Mouse (Mus musculus): ENCODE data around the gene Crybb1. TPM values are rescaled to one million over a fixed set of nuclear protein-coding genes. Genes with fewer than 3 reads are reported as not detected.

The Crybb1 gene
- polyA plus RNA-seq, 1 experiment from 2014 or later = 2.9 TPM

GRCm38 (mm10) chr5:112256457-112256856 lies 842 bp downstream of the Crybb1 start:
- Histone ChIP-seq H3K36me3 (ENCODE audit: control insufficient read depth, insufficient read depth, low read length) (no peaks in the 10 kb centered on the region), H3K27me3 (replicated peaks; ENCODE audit: control insufficient read depth, insufficient read depth, low read length) (no peaks in the 10 kb centered on the region), H3K4me1 (ENCODE audit: control insufficient read depth, insufficient read depth, low read length) (peaks cover 2% of the 10 kb centered on the region; the same call in 1 of the 2 replicates), H3K4me3 (ENCODE audit: low read length) (no peak overlapping the region), H3K4me2 (ENCODE audit: low read depth, low read length) (no peak overlapping the region), H3K9me3 (ENCODE audit: control insufficient read depth, low read length) (no peaks in the 10 kb centered on the region), H3K9ac (ENCODE audit: low read depth, low read length) (no peak overlapping the region), H3K27ac (ENCODE audit: low read length) (no peak overlapping the region)
- no peak for ATAC-seq
- 74% methylated on average over 9 of the region's 9 CpGs for WGBS

- peaks cover 2% of the 10 kb centered on the region; the same call in 1 of the 2 replicates for H3K4me1 ChIP-seq (ENCODE audit: control insufficient read depth, insufficient read depth, low read length)
- H3K4me2 ChIP-seq (ENCODE audit: low read depth, low read length) = no peak overlapping the region
- H3K4me3 ChIP-seq (ENCODE audit: low read length) = no peak overlapping the region
- no peaks in the 10 kb centered on the region for H3K27me3 ChIP-seq (replicated peaks; ENCODE audit: control insufficient read depth, insufficient read depth, low read length)
- H3K9me3 ChIP-seq (ENCODE audit: control insufficient read depth, low read length) = no peaks in the 10 kb centered on the region
- H3K27ac ChIP-seq (ENCODE audit: low read length) = no peak overlapping the region
- no peak for ATAC-seq
- 66% methylated on average over 3 of the region's 3 CpGs for WGBS
- no peak overlapping the region for H3K9ac ChIP-seq (ENCODE audit: low read depth, low read length)
- H3K36me3 ChIP-seq (ENCODE audit: control insufficient read depth, insufficient read depth, low read length) = no peaks in the 10 kb centered on the region
These were observed 2.3 kb downstream of the Crybb1 start for GRCm38 (mm10) chr5:112257896-112258295.

- Histone ChIP-seq H3K9ac (ENCODE audit: low read depth, low read length) (no peak overlapping the region), H3K36me3 (ENCODE audit: control insufficient read depth, insufficient read depth, low read length) (no peaks in the 10 kb centered on the region), H3K4me2 (ENCODE audit: low read depth, low read length) (no peak overlapping the region), H3K9me3 (ENCODE audit: control insufficient read depth, low read length) (no peaks in the 10 kb centered on the region), H3K4me3 (ENCODE audit: low read length) (no peak overlapping the region), H3K27me3 (replicated peaks; ENCODE audit: control insufficient read depth, insufficient read depth, low read length) (no peaks in the 10 kb centered on the region), H3K27ac (ENCODE audit: low read length) (no peak overlapping the region), H3K4me1 (ENCODE audit: control insufficient read depth, insufficient read depth, low read length) (peaks cover 1% of the 10 kb centered on the region; the same call in 1 of the 2 replicates)
- no peak for ATAC-seq
- 85% methylated on average over 16 of the region's 16 CpGs for WGBS
These were observed 4.4 kb downstream of the Crybb1 start for GRCm38 (mm10) chr5:112259862-112260650.

GRCm38 (mm10) chr5:112260818-112261217 lies 5.2 kb downstream of the Crybb1 start:
- no peaks in the 10 kb centered on the region for H3K36me3 ChIP-seq (ENCODE audit: control insufficient read depth, insufficient read depth, low read length)
- no peak for ATAC-seq
- 85% methylated on average over 3 of the region's 3 CpGs for WGBS
- H3K9me3 ChIP-seq (ENCODE audit: control insufficient read depth, low read length) = no peaks in the 10 kb centered on the region
- no peak overlapping the region for H3K4me3 ChIP-seq (ENCODE audit: low read length)
- no peaks in the 10 kb centered on the region for H3K4me1 ChIP-seq (ENCODE audit: control insufficient read depth, insufficient read depth, low read length)
- H3K4me2 ChIP-seq (ENCODE audit: low read depth, low read length) = no peak overlapping the region
- no peak overlapping the region for H3K9ac ChIP-seq (ENCODE audit: low read depth, low read length)
- no peak overlapping the region for H3K27ac ChIP-seq (ENCODE audit: low read length)
- H3K27me3 ChIP-seq (replicated peaks; ENCODE audit: control insufficient read depth, insufficient read depth, low read length) = no peaks in the 10 kb centered on the region

- Histone ChIP-seq H3K9me3 (ENCODE audit: control insufficient read depth, low read length) (no peaks in the 10 kb centered on the region), H3K9ac (ENCODE audit: low read depth, low read length) (no peak overlapping the region), H3K4me1 (ENCODE audit: control insufficient read depth, insufficient read depth, low read length) (no peaks in the 10 kb centered on the region), H3K36me3 (ENCODE audit: control insufficient read depth, insufficient read depth, low read length) (no peaks in the 10 kb centered on the region), H3K27ac (ENCODE audit: low read length) (no peak overlapping the region), H3K4me3 (ENCODE audit: low read length) (no peak overlapping the region), H3K4me2 (ENCODE audit: low read depth, low read length) (no peak overlapping the region), H3K27me3 (replicated peaks; ENCODE audit: control insufficient read depth, insufficient read depth, low read length) (peaks cover 6% of the 10 kb centered on the region)
- ATAC-seq = no peak
- WGBS = 84% methylated on average over 7 of the region's 7 CpGs
These were observed 8.5 kb downstream of the Crybb1 start for GRCm38 (mm10) chr5:112264099-112264498.

GRCm38 (mm10) chr5:112265110-112265509 lies 9.5 kb downstream of the Crybb1 start:
- Histone ChIP-seq H3K4me2 (ENCODE audit: low read depth, low read length) (no peak overlapping the region), H3K27me3 (replicated peaks; ENCODE audit: control insufficient read depth, insufficient read depth, low read length) (peaks cover 11% of the 10 kb centered on the region), H3K27ac (ENCODE audit: low read length) (no peak overlapping the region), H3K4me3 (ENCODE audit: low read length) (no peak overlapping the region), H3K36me3 (ENCODE audit: control insufficient read depth, insufficient read depth, low read length) (no peaks in the 10 kb centered on the region), H3K9ac (ENCODE audit: low read depth, low read length) (no peak overlapping the region), H3K9me3 (ENCODE audit: control insufficient read depth, low read length) (no peaks in the 10 kb centered on the region), H3K4me1 (ENCODE audit: control insufficient read depth, insufficient read depth, low read length) (no peaks in the 10 kb centered on the region)
- 0 out of 2 replicates have a peak, but pooled peaks have one; percentile 18 for ATAC-seq
- WGBS = 77% methylated on average over 5 of the region's 5 CpGs

GRCm38 (mm10) chr5:112265515-112265914 lies 9.9 kb downstream of the Crybb1 start:
- Histone ChIP-seq H3K36me3 (ENCODE audit: control insufficient read depth, insufficient read depth, low read length) (no peaks in the 10 kb centered on the region), H3K4me1 (ENCODE audit: control insufficient read depth, insufficient read depth, low read length) (no peaks in the 10 kb centered on the region), H3K4me2 (ENCODE audit: low read depth, low read length) (no peak overlapping the region), H3K9ac (ENCODE audit: low read depth, low read length) (no peak overlapping the region; the same call in 1 of the 2 replicates), H3K9me3 (ENCODE audit: control insufficient read depth, low read length) (no peaks in the 10 kb centered on the region), H3K4me3 (ENCODE audit: low read length) (no peak overlapping the region), H3K27ac (ENCODE audit: low read length) (0 out of 2 replicates have a peak overlapping the region, but pooled peaks have one; percentile 10), H3K27me3 (replicated peaks; ENCODE audit: control insufficient read depth, insufficient read depth, low read length) (peaks cover 14% of the 10 kb centered on the region)
- 10% methylated on average over 10 of the region's 10 CpGs for WGBS
- peak; percentile 69 for ATAC-seq

GRCm38 (mm10) chr5:112266011-112266777 lies 10.6 kb downstream of the Crybb1 start:
- H3K4me2 ChIP-seq (ENCODE audit: low read depth, low read length) = no peak overlapping the region
- peak; percentile 54 for ATAC-seq

GRCm38 (mm10) chr5:112270764-112271541 lies 15.3 kb downstream of the Crybb1 start:
- Histone ChIP-seq H3K9me3 (ENCODE audit: control insufficient read depth, low read length) (no peaks in the 10 kb centered on the region), H3K27me3 (replicated peaks; ENCODE audit: control insufficient read depth, insufficient read depth, low read length) (peaks cover 14% of the 10 kb centered on the region), H3K4me1 (ENCODE audit: control insufficient read depth, insufficient read depth, low read length) (peaks cover 6% of the 10 kb centered on the region), H3K4me3 (ENCODE audit: low read length) (no peak overlapping the region), H3K27ac (ENCODE audit: low read length) (no peak overlapping the region), H3K4me2 (ENCODE audit: low read depth, low read length) (no peak overlapping the region), H3K36me3 (ENCODE audit: control insufficient read depth, insufficient read depth, low read length) (no peaks in the 10 kb centered on the region), H3K9ac (ENCODE audit: low read depth, low read length) (no peak overlapping the region)
- no peak for ATAC-seq
- 49% methylated on average over 24 of the region's 24 CpGs for WGBS

More at GRCm38 (mm10) chr5:112266011-112266777, 10.6 kb downstream of the Crybb1 start:
- H3K27me3 ChIP-seq (replicated peaks; ENCODE audit: control insufficient read depth, insufficient read depth, low read length) = peaks cover 14% of the 10 kb centered on the region
- no peak overlapping the region for H3K9ac ChIP-seq (ENCODE audit: low read depth, low read length)
- H3K4me3 ChIP-seq (ENCODE audit: low read length) = no peak overlapping the region
- 49% methylated on average over 9 of the region's 9 CpGs for WGBS
- 0 out of 2 replicates have a peak overlapping the region, but pooled peaks have one; percentile 10 for H3K27ac ChIP-seq (ENCODE audit: low read length)
- H3K36me3 ChIP-seq (ENCODE audit: control insufficient read depth, insufficient read depth, low read length) = no peaks in the 10 kb centered on the region
- no peaks in the 10 kb centered on the region for H3K9me3 ChIP-seq (ENCODE audit: control insufficient read depth, low read length)
- H3K4me1 ChIP-seq (ENCODE audit: control insufficient read depth, insufficient read depth, low read length) = no peaks in the 10 kb centered on the region

All from intestine, embryonic 16.5 days (tissue).